Mouse (Mus musculus) testis, adult 2 months (tissue): ENCODE measurements at regions not wholly inside any gene's neighbourhood (a gene's known extent, or its start where the extent isn't known, plus 50 kb on each side); places are given as distances from the start of the nearest gene placed in this dataset.

Source experiments
- CTCF ChIP-seq: fragments of 200-500 bp; IDR thresholded peaks from 2 replicates; pipeline ENCODE4 v1.5.1; 2012; ENCODE audit warnings: low read depth, mild to moderate bottlenecking, inconsistent platforms, low read length, moderate library complexity; ENCODE audit not compliant: control insufficient read depth, insufficient read depth, insufficient replicate concordance
- POLR2A ChIP-seq: fragments of 200-500 bp; IDR thresholded peaks from 2 replicates; pipeline ENCODE4 v1.6.1; 2012; ENCODE audit warnings: low read depth, mild to moderate bottlenecking, inconsistent platforms, low read length, moderate library complexity; ENCODE audit not compliant: control insufficient read depth

DNA sequence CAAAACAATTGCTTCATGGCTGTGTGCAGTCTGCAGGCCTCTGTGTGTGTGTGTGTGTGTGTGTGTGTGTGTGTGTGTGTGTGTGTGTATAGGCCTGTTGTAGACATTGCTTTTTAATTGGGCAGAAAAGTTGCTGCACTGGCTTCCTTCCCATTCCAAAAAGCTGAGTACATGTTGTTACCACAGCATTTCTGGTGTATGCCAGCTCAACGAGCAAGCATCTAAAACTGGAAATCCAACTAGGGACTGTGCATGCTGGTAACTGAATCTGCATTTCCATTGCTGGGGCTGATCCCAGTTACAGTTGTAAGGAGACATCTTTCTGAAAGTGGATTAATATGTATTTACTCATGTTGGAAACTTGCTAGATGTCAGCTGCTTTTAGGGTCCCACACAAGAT is 123.6 kb upstream of the Nr2f1 start:
- TF ChIP-seq POLR2A (no peak), CTCF (no peak)
